Mouse (Mus musculus): ENCODE results near the gene Rnaseh2c.

Rnaseh2c gene

GRCm38 (mm10) chr19:5601752-5602541 is at the start of gene Rnaseh2c:
Gene Rnaseh2c (plus strand): TSS chr19:5601873.
- Histone ChIP-seq H3K9me3 (ENCODE audit: low read length) (no peaks in the 10 kb centered on the region), H3K4me1 (replicated peaks; ENCODE audit: low read depth, low read length) (peaks cover 48% of the 10 kb centered on the region), H3K36me3 (ENCODE audit: insufficient read depth, low read length) (peaks cover 46% of the 10 kb centered on the region), H3K4me3 (replicated peaks; ENCODE audit: low read length) (peak within 1 kb of the TSS; percentile 95), H3K27me3 (ENCODE audit: insufficient read depth, low read length) (peaks cover 4% of the 10 kb centered on the region; the same call in 1 of the 2 replicates)
- TF ChIP-seq CTCF (conservative IDR thresholded peaks at IDR 0.05; ENCODE audit: low read length), result no peak
- no peak for TF ChIP-seq POU5F1 (IDR thresholded peaks at IDR 0.05; ENCODE audit: borderline replicate concordance, low read length)
- no peak for TF ChIP-seq NANOG (IDR thresholded peaks at IDR 0.05; ENCODE audit: borderline replicate concordance, low read length)

GRCm38 (mm10) chr19:5553802-5554201 is 47.9 kb upstream of the Rnaseh2c start:
- TF ChIP-seq POU5F1 (IDR thresholded peaks at IDR 0.05; ENCODE audit: borderline replicate concordance, low read length), result no peak
- no peak for TF ChIP-seq NANOG (IDR thresholded peaks at IDR 0.05; ENCODE audit: borderline replicate concordance, low read length)
- H3K27me3 ChIP-seq (ENCODE audit: insufficient read depth, low read length), result peaks cover 65% of the 10 kb centered on the region
- peak overlapping the region; percentile 65 for H3K4me3 ChIP-seq (replicated peaks; ENCODE audit: low read length)
- H3K36me3 ChIP-seq (ENCODE audit: insufficient read depth, low read length), result peaks cover 17% of the 10 kb centered on the region; the same call in 1 of the 2 replicates
- no peaks in the 10 kb centered on the region for H3K9me3 ChIP-seq (ENCODE audit: low read length)
- H3K4me1 ChIP-seq (replicated peaks; ENCODE audit: low read depth, low read length), result peaks cover 79% of the 10 kb centered on the region

- H3K4me3 ChIP-seq (replicated peaks; ENCODE audit: low read length), result peak overlapping the region; percentile 65
- TF ChIP-seq POU5F1 (IDR thresholded peaks at IDR 0.05; ENCODE audit: borderline replicate concordance, low read length) (no peak), NANOG (IDR thresholded peaks at IDR 0.05; ENCODE audit: borderline replicate concordance, low read length) (no peak), CTCF (conservative IDR thresholded peaks at IDR 0.05; ENCODE audit: low read length) (no peak)
- H3K27me3 ChIP-seq (ENCODE audit: insufficient read depth, low read length), result peaks cover 69% of the 10 kb centered on the region
Observed at GRCm38 (mm10) chr19:5554212-5554611, 47.5 kb upstream of the Rnaseh2c start.

GRCm38 (mm10) chr19:5558169-5558568 is 43.5 kb upstream of the Rnaseh2c start:
- no peaks in the 10 kb centered on the region for H3K36me3 ChIP-seq (ENCODE audit: insufficient read depth, low read length)
- peaks cover 81% of the 10 kb centered on the region for H3K4me1 ChIP-seq (replicated peaks; ENCODE audit: low read depth, low read length)
- TF ChIP-seq POU5F1 (IDR thresholded peaks at IDR 0.05; ENCODE audit: borderline replicate concordance, low read length), result no peak
- no peak for TF ChIP-seq CTCF (conservative IDR thresholded peaks at IDR 0.05; ENCODE audit: low read length)
- no peak for TF ChIP-seq NANOG (IDR thresholded peaks at IDR 0.05; ENCODE audit: borderline replicate concordance, low read length)
- H3K9me3 ChIP-seq (ENCODE audit: low read length), result no peaks in the 10 kb centered on the region
- peaks cover 90% of the 10 kb centered on the region for H3K27me3 ChIP-seq (ENCODE audit: insufficient read depth, low read length)
- no peak overlapping the region for H3K4me3 ChIP-seq (replicated peaks; ENCODE audit: low read length)

More at GRCm38 (mm10) chr19:5554212-5554611, 47.5 kb upstream of the Rnaseh2c start:
- Histone ChIP-seq H3K4me1 (replicated peaks; ENCODE audit: low read depth, low read length) (peaks cover 83% of the 10 kb centered on the region), H3K9me3 (ENCODE audit: low read length) (no peaks in the 10 kb centered on the region), H3K36me3 (ENCODE audit: insufficient read depth, low read length) (peaks cover 17% of the 10 kb centered on the region; the same call in 1 of the 2 replicates)

GRCm38 (mm10) chr19:5558770-5559169 is 42.9 kb upstream of the Rnaseh2c start:
- Histone ChIP-seq H3K4me1 (replicated peaks; ENCODE audit: low read depth, low read length) (peaks cover 75% of the 10 kb centered on the region), H3K9me3 (ENCODE audit: low read length) (no peaks in the 10 kb centered on the region), H3K4me3 (replicated peaks; ENCODE audit: low read length) (peak overlapping the region; percentile 75), H3K36me3 (ENCODE audit: insufficient read depth, low read length) (no peaks in the 10 kb centered on the region), H3K27me3 (ENCODE audit: insufficient read depth, low read length) (peaks cover 90% of the 10 kb centered on the region)
- TF ChIP-seq NANOG (IDR thresholded peaks at IDR 0.05; ENCODE audit: borderline replicate concordance, low read length) (no peak), POU5F1 (IDR thresholded peaks at IDR 0.05; ENCODE audit: borderline replicate concordance, low read length) (no peak), CTCF (conservative IDR thresholded peaks at IDR 0.05; ENCODE audit: low read length) (no peak)

- Histone ChIP-seq H3K36me3 (ENCODE audit: insufficient read depth, low read length) (no peaks in the 10 kb centered on the region), H3K4me1 (replicated peaks; ENCODE audit: low read depth, low read length) (peaks cover 71% of the 10 kb centered on the region), H3K9me3 (ENCODE audit: low read length) (no peaks in the 10 kb centered on the region), H3K4me3 (replicated peaks; ENCODE audit: low read length) (peak overlapping the region; percentile 75), H3K27me3 (ENCODE audit: insufficient read depth, low read length) (peaks cover 90% of the 10 kb centered on the region)
- TF ChIP-seq NANOG (IDR thresholded peaks at IDR 0.05; ENCODE audit: borderline replicate concordance, low read length) (no peak), CTCF (conservative IDR thresholded peaks at IDR 0.05; ENCODE audit: low read length) (no peak), POU5F1 (IDR thresholded peaks at IDR 0.05; ENCODE audit: borderline replicate concordance, low read length) (no peak)
Observed at GRCm38 (mm10) chr19:5559229-5559628, 42.4 kb upstream of the Rnaseh2c start.

- Histone ChIP-seq H3K4me3 (replicated peaks; ENCODE audit: low read length) (peak overlapping the region; percentile 75), H3K4me1 (replicated peaks; ENCODE audit: low read depth, low read length) (peaks cover 64% of the 10 kb centered on the region), H3K9me3 (ENCODE audit: low read length) (no peaks in the 10 kb centered on the region), H3K27me3 (ENCODE audit: insufficient read depth, low read length) (peaks cover 96% of the 10 kb centered on the region), H3K36me3 (ENCODE audit: insufficient read depth, low read length) (no peaks in the 10 kb centered on the region)
- TF ChIP-seq NANOG (IDR thresholded peaks at IDR 0.05; ENCODE audit: borderline replicate concordance, low read length) (no peak), CTCF (conservative IDR thresholded peaks at IDR 0.05; ENCODE audit: low read length) (no peak), POU5F1 (IDR thresholded peaks at IDR 0.05; ENCODE audit: borderline replicate concordance, low read length) (no peak)
Observed at GRCm38 (mm10) chr19:5559631-5560456, 41.8 kb upstream of the Rnaseh2c start.

GRCm38 (mm10) chr19:5560457-5561041 is 41.1 kb upstream of the Rnaseh2c start, which contains the start of gene Ovol1:
Gene Ovol1 (minus strand): TSS chr19:5560646.
- no peak for TF ChIP-seq POU5F1 (IDR thresholded peaks at IDR 0.05; ENCODE audit: borderline replicate concordance, low read length)
- TF ChIP-seq NANOG (IDR thresholded peaks at IDR 0.05; ENCODE audit: borderline replicate concordance, low read length), result no peak
- no peak for TF ChIP-seq CTCF (conservative IDR thresholded peaks at IDR 0.05; ENCODE audit: low read length)
- no peaks in the 10 kb centered on the region for H3K9me3 ChIP-seq (ENCODE audit: low read length)
- no peaks in the 10 kb centered on the region for H3K36me3 ChIP-seq (ENCODE audit: insufficient read depth, low read length)
- peaks cover 100% of the 10 kb centered on the region for H3K27me3 ChIP-seq (ENCODE audit: insufficient read depth, low read length)
- peak within 1 kb of the TSS; percentile 75 for H3K4me3 ChIP-seq (replicated peaks; ENCODE audit: low read length)
- H3K4me1 ChIP-seq (replicated peaks; ENCODE audit: low read depth, low read length), result peaks cover 58% of the 10 kb centered on the region
